Mouse (Mus musculus) lung, adult 2 months (tissue): ENCODE results near the gene Plppr3.

Experiments
- CTCF ChIP-seq: fragments of 200-500 bp; IDR thresholded peaks from 2 replicates; pipeline ENCODE4 v1.5.1; 2011; ENCODE audit warnings: mild to moderate bottlenecking, low read length, control low read depth; ENCODE audit not compliant: insufficient read depth
- POLR2A ChIP-seq: fragments of 200-500 bp; IDR thresholded peaks from 2 replicates; pipeline ENCODE4 v1.6.1; 2011; ENCODE audit warnings: low read depth, mild to moderate bottlenecking, control low read depth, low read length, borderline replicate concordance; ENCODE audit errors: extremely low read depth

DNA sequence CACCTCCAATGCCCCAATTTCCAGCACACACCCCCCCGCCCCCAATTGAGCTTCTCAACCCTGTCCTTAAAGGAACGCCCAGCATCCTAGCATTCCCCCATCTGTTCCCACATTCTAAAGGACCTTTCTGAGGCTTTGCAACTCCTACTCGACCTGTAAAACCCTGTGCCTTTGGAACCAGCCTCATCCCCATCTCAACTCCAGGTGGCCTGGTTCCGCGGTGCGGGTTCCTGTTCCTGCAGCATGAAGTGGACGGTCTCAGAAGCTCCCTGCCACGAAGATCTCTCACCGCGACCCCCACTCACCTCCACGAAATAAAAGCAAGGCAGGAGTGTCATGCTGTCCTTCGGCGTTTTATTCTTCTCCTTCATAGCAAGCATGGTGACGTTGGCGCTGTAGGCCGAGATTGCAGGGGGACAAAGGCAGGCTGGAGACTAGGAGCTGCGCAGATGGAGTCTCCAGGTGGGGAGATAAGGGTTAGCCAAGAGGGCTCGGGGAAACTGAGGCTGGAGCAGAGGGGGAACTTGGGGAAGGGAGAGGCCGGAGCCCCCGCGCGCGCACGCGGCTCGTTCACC lies 632 bp downstream of the Plppr3 start:
- TF ChIP-seq POLR2A = no peak
- TF ChIP-seq CTCF = no peak
